Mouse (Mus musculus): Measurements from ENCODE around the gene Mgat5.
A peak's percentile ranks its signal among the peaks of the same experiment; 100 is the strongest.

The Mgat5 gene

DNA sequence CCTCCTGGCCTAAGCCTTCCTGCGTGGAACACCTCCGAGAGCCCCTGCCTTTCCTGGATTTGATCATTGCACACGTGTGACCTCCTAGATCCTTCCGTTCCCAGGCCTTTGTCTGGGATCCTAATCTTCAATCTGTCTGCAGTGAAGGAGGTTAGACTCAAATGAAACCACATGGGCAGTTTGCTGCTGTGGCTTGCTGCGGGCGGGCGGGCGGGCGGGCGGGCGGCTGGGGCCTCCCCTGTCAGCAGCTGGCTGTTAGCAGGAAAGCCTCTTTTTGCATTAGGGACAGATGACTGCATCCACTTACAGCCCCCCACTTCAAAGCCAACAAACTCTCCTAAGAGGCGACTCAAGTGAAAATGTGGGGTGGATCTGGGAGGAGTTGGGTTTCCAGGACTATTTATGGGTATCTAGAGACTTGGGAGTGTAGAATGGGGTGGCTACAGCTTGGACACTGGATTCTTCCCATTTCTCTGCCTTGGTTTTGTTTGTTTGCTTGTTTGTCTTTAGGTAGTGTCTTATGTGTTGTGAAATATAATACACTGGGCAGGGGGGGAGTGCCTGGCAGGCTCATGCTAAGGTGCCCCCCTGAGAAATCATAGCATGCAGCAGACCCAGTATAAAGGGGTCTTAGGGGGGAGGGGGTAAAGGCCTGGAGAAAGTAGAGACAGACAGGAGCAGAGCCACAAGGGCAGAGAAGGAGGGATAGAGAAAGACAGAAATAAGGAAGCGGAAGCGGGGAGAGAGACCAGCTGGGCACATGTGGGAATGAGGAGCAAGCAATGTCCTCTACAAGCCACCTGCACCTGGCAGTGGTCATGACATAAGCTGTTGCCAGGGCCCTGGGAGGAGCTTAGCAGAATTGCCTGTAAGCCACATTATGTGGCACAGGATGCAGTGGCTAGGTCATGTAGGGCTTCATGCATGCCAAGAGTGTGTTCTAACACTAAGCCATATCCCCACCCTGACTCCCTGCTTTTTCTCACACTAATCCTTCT, 238.4 kb downstream of the Mgat5 start:
- no peak for DNase-seq

DNA sequence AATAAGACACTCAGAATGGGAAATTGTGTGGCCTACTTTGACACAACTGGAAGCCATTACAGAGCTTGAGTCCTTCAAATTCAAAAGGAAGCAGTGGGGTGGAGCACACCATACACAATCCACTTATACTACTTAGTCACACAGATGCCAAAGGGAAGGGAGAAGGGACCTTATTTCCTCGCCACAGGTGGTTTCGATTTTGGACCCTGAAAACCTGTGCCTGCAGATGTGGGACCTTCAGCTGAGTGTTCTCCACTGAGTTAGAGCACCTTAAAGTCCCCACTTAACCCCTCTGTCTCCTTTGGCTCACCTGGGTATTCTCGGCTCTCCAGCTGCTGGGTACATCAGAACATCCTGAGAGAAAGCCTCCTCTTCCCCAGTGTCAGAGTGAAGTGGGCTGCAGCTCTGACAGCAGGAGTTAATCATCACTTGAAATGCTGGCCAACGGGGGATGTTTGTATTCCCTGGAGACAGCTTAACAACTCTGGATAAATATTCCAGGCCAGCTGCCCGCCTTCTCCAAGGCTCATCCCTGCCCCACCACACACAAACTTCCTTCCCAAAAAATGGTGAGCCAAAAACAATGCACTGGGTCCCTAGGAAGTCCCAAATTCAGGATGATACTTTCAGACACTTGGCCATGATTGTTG, 240.1 kb downstream of the Mgat5 start:
- DNase-seq: no peak

DNA sequence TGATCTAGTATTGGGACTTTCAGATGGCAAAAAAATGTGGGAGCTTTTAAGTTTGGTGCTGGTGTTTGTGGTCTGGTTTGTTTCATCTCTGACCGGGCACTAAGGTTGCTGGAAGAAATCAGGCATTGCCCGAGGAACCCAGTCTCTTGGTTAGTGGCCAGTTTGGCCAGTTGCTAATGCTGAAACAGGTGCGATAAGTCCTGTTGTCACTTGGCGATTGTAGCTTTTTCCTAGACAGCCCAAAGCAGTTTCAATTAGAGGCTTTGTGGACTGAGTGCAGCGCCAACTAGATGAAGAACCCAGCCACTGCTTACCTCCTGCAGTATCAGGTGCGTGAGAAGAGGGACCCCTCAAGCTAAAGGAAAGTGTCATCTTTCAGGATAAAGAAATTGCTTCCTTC, 248.6 kb downstream of the Mgat5 start:
- DNase-seq: no peak

DNA sequence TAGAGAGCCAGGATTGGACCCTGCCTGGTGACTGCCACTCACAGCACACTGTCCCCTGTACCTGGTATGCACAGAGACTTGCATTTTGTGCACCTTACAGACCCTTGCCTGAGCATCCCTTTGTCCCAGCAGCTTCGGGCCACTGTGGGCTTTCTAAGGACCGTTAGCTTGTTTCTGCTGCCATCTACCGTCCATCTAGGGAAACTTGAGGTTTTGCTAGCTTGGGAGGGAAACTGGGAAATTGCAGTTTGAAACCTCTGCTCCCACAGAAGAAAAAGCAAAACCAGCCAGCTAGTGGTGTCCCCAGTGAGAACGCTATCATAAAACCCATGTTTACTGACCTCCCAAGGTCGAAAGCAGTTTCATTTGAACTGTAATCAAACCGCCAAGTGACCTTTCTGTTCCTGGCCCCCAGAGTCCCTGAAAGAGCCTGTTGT, 254.2 kb downstream of the Mgat5 start:
- peak; percentile 33 for DNase-seq

DNA sequence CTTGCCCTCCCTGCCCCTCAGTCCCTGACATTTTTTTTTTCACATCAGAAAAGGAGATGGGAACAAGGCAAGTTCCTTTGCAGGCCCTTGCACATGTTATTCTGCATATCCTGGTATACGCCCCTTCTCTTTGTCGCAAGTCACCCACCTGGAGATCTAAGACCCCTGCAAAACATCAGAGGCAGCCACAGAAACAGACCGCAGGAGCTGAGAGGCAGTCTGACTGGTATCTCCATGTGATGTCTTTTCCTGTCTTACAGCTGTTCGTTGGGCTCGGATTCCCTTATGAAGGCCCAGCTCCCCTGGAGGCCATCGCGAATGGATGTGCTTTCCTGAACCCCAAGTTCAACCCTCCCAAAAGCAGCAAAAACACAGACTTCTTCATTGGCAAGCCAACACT, 254.8 kb downstream of the Mgat5 start:
- no peak for DNase-seq

DNA sequence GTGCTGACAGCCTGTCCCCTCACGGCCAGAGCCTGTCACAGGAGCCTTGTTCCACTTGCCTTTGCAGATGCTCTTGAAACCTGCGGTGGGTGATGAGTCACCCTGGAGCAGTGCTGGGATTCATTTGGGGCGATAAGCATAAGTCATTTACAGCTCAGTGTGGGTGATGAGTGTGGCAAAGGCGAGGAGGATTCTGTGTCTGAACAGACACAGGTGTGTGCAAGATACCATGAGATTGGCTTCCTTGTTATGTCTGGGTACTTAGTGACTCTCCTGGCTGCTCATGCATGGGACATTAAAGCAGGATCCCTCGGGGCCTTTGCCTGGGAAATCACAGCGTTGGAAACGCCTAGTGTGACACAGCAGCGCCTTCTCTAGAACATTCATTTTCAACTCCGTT, 256.2 kb downstream of the Mgat5 start:
- DNase-seq: no peak

DNA sequence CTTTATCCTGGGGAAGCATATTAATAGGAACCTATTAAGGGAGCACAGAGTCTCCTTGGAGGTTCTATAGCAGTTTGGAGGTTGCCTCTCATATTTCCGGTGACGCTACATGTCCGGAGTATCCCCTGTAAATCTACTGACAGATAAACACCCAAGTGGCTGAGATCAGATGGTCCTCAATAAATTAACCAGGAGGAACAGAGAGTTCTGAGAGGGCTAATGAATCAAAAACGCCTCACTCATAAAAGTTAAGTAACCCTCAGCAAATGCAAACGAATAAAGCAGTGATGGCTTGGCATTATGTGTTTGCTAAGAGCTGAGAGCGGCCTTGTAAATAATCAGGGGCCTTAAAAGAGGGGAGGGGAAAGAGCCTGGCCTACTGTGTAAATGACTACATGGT, 259.2 kb downstream of the Mgat5 start:
- DNase-seq: no peak

DNA sequence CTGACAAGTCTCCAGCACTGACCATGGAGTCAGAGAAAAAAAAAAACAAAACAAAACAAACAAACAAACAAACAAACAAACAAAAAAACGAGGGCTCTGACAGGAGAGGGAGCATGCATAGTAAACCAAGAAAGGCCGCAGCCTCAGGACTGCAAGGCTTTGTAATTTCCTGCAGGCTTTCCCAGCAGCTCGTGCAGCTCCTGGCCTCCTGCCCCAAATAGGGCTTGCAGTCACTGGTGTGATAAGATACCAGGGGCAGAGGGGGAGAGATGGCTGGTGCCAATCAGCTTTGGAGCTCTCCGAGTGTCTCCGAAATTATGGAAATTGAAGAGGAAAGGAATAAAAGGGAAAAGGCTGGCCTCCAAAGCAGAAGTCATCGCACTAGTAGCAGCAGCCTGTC, 260.5 kb downstream of the Mgat5 start:
- DNase-seq: no peak

DNA sequence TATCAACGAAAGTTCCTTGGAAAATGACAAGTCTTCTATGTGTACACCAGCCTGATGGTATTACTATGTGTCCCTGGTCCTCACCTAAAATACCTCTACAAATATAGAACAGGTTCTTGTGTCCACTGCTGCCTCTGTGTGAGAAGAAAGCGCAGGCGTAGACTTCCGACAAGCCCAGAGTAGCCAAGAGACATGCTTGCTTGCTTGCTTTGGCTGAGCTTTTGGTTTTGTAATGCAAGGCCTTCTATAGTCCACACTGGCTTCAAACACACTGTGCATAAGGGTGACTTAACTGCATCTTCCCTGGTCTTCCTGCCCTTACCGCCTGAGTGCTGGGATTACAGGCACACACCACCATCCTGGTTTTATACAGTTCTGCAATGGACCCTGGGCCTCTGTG, 262.4 kb downstream of the Mgat5 start:
- no peak for DNase-seq

DNA sequence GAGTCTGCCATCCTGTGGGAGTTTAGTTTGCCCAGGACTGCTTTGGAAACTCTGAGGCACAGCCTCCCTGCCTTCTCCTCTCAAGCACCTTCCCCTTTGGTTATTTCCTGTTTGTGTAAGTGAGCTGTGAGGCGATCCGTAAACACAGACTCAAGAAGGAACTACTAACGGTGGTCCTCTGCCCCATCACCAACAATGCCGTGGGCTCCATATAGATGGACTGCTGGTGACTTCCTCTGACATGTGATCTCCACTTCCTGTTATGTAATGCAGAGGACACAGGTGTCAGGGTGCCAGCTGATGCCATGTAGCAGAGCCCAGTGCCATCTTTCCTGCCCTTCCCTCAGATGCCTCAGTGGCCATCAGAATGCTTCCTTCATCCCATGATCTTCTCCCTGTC, 265.4 kb downstream of the Mgat5 start:
- DNase-seq: no peak

DNA sequence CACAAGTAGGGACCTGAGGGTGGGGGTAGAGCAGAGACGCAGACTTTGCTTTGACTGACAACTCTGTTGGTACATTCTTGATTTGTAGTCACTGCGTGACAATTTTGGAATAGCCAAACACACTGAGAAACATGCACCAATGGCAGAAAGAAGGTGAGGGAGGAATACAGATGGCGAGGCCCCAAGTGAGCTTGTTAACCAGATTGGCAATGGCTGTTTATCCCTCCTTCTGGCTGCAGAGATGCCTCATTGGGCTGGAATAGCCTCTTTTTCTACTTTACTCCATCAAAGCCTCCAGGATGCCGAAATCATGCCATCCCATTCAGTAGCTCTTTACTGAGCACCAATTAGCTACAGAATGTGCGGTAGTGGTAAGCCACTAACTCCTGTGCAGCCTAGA, 270.9 kb downstream of the Mgat5 start:
- no peak for DNase-seq

DNA sequence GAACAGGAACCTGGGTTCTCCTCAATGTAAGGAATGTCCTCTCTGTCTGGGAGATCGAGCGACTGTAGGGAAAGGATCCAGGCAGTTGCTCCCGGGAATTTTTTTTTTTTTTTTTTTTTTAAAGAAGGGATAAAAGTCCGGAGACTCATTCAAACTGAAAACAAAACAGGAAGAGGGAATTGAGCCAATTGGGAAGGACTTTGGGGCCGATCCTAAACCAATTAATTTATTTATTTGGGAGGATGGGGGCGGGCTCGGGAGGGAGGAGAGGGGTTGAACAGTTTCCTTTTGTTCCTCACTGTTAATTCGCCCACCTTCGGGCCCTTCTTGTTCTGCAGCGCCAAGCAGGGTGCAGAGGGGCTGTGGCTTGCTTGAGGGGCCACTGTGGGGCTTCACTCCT, 278.1 kb downstream of the Mgat5 start:
- DNase-seq: no peak

DNA sequence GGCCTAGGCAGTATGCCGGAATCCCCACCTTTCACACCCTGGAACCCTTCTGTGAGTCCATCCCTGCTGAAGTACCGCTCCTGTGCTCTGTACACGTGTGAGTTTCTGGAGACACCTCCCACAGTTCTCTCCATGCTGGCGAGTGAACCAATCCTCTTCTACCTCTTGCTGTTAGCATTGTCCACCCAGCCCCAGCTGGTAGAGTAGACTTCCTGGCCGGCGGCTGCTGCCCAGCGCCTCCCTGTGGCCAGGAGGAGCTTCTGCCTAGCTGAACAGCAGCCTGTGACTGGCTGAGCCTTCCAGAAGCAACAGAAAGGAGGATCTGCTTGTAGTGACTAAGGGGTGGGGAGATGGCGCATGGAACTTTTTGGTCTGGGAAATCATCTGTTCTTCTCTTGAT, 279.4 kb downstream of the Mgat5 start:
- no peak for DNase-seq

DNA sequence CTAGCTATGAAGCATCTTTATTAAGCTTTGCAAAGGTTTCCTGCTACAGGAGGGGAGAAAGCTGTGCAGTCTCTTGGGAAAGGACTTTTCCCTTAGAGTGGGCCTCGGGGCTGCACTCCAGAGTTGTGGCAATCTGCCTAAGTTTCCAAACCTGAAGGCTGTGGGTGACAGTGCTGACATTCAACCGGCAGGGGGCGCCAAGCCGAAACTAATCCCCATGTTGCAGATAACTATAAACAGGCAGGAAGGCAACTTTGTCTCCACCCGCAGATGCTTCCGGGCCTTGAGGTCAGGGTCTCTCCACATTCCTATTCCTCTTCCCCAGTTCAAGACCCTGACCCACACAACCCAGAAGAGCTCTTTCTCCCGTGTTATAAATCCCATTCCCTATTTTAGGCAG, 280.0 kb downstream of the Mgat5 start:
- DNase-seq: peak; percentile 56

DNA sequence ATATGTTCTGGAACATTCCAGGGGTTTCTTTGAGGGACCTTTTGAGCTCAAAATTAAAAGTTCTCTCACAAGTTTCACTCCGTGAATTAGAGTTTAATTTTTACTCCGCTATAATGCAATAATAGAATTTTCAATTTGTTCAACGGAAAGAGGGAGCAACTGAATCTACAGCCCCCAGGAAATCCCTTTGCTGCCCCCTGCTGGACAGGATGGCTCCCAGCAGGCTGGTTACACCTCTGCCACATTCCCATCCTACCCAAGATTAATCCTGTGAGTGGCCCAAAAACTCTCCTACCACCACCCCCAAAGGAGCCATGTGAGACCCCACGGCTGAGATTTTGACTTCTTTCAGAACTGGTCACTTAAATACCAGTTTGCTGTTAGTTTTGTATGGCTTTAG, 282.3 kb downstream of the Mgat5 start:
- peak; percentile 47 for DNase-seq

DNA sequence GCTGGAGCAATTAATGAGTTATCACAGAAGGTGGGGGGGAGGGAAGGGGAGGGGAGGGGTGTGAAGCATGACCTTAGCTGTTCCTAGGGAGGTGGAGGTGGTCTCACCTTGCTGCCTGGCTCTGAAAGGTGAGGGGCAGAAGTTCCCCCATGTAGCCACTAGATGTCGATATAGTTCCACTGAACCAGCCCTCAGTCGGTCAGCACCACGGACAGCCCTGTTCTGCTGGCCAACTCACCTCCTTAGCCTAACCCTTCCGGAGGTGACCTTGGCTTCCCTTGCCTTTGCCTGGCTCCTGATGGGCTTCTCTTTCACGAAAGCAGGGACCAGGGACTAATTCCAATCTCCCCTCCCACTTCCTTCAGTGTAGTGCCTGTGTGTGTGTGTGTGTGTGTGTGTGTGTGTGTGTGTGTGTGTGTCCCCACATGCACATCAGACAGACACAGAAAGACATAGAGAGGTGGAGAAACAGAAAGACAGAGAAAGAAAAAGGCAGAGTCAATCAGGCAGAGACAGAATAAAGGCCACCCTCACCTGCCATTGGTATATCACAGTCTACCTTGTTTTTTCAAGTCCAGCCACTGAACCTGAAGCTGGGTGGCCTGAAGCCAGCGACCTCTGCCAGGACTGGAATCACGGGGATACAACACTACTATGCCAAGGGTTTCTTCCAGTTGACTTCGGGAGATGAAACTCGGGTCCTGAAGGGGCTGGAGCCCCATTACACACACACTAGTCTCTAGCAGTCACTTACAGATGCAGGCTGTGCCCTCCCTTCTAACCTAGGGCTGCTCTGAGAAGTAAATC, 292.1 kb downstream of the Mgat5 start:
- peak; percentile 52 for DNase-seq

DNA sequence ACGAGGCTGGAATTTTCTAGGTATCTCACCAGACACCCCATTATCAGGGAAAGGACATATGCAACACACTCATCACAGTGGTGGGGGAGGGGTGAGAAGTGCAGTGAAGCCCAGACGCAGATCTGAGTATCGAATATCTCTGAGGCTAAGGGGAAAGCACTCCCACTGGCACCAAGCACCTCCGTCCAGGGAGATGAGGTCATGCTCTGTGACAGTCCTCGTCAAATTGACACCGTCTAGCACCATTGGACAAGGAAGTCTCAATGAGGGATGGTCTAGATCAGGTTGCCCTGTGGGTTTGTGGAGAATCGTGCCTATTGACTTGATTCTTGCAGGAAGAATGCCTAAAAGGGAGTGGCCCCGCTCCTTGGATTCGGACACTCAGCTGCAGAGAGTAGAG, 293.9 kb downstream of the Mgat5 start:
- DNase-seq: no peak

DNA sequence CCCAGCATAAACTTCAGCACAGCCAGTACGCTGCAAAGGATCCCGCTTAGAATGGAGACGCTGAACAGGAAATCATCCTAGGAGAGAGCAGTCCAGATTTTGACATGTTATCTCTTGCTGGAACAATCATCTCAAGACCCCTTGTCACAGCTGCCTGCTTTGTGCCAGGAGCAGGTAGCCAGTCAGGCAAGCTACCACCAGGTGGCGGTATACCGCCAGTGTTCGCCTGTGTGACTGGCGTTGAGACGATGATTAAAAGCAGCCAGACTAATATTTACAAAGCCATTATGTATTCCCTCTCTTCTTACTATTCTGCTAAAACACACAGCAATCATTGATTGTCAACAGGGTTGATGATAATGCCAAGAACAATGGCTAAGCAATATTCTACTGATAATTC, 295.4 kb downstream of the Mgat5 start:
- DNase-seq: peak; percentile 73

DNA sequence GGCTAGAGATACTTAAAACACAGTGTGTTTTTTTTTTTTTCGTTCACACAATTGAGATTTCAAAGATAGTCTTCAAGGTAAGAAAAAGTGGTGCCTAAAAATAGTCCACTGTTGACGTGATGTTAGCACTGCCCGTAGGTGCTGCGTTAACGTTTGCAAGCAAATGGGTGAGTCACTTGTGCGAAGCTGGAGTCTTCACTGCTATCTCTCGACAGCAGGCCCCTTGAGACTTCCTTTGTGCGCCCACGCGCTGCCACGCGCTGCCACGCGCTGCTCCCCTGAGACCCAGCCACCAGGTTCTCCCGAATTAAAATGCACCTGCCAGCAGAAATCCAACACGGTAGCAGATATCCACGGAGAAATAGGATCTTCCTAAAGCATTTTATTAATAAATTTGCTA, 295.9 kb downstream of the Mgat5 start:
- DNase-seq: no peak

DNA sequence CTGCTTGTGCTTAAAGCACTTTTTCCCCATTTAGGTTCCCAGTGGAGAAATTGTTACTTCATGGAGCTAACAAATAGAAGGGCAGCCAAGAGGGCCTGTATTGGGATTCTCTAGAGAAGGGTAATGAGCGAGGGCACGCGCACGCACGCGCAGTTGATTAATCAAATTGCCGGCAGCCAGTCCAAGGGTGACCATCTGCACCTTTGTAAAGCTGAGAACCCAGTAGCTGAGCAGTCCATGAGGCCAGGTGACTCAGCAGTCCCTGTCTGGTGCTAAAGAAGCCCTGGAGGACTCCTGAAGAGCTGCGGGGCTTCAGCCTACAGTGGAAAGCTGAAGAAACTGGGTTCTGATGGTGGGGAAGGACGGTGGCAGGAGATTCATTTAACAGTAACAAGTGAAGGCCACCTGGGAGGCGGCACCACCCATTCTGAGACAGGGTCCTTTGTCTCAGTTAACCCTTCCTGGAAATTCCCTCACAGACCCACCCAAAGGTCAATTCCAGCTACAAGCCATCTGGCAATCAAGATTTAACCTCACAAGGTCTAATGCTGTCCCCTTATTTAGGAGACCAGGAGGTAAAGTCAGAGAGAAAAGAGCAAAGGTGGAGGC, 302.3 kb downstream of the Mgat5 start:
- DNase-seq: no peak

DNA sequence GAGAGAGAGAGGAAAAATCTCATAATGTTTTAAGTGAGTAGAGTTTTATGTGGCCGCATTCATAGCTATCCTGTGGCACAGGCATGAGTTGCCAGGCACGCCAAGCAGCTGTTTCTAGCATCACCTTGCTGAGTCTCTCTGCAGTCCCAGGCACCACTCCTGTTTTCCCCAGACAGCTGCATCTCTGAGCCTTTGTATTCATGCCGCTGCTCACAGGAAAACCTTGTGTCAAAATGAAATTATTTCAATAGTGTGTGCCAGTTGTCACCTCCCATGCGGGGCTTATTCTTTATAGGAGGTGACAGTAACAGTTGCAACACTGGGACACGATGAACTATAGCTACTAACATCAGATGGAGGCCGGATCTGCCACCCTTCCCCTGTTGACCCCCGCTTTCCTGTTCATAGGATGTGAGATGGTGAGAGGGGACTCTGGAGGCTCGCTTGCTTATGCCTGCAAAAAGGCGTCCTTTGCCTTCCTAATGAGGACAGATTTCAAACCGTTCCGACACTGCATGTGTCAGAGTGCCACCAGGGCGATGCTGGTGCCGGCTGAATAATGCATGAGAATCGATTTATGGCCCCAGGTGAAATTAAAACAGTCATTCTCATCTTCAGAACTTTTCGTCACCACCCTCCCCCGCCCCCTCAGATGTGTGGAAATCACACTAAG, 303.4 kb downstream of the Mgat5 start:
- no peak for DNase-seq

DNA sequence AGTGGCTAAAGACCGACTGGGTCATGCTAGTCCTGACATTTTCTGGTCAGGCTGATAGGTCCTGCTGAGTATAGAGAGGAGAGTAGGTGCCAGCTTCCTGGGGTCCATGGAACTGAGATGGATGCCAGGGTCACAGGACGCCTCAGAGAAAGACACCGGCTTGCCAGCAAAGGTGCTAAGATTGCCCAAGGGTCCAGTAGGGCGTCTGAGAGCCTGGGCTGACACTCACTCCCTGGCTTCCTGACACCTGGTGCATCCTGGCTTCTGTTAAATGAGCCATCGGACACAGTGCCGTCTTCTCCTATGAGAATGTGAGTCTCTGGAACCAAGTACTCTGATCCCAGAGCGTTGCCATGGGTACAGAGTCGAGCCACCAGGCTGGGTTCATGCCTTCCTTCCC, 304.1 kb downstream of the Mgat5 start:
- no peak for DNase-seq
